ENCODE assay signal across 22 mouse cellular contexts in genomic region chr6:37662747-37663146, GRCm38 (mm10).
DNase-seq lines count a peak whose midpoint lies in the region; ATAC-seq lines count a peak whose summit lies in the region.
"Had no signal": no experiment of that assay in that cellular context is flagged by ENCODE, and none has a peak within 500 bp of the region (broad histone marks: within the 10 kb centered on the region; RNA-seq: fewer than 3 reads in every experiment).

No protein-coding gene starts in this region.

- no peak overlapping the region for H3K27ac ChIP-seq in neural tube, embryonic 15.5 days (replicated peaks)
- no peak overlapping the region for H3K27ac ChIP-seq in hindbrain, embryonic 16.5 days (ENCODE audit: low read depth, low read length)
- H3K27ac ChIP-seq: forebrain, embryonic 10.5 days; heart, embryonic 13.5 days; kidney, embryonic 15.5 days; limb, embryonic 10.5 days; neural tube, embryonic 13.5 days had no signal

- no peak for DNase-seq in cerebellum, postnatal 25 days
- DNase-seq in heart, adult 8-10 months (ENCODE audit: low spot score): peak; percentile 2
- no peak for DNase-seq in heart, postnatal 25 days (ENCODE audit: low spot score)
- peak; percentile 20 for DNase-seq in neural tube, embryonic 10.5 days (ENCODE audit: extremely low spot score, low spot score)
- DNase-seq in T-cell, adult 2 months (ENCODE audit: low spot score): no peak
- DNase-seq: adrenal gland, adult 2 months; gastrocnemius, postnatal 36 days; lung, adult 2 months; lung, postnatal 36 days; thymus, postnatal 4 days had no signal

- H3K4me1 ChIP-seq in neural tube, embryonic 15.5 days: no peaks in the 10 kb centered on the region
- no peaks in the 10 kb centered on the region for H3K4me1 ChIP-seq in hindbrain, embryonic 16.5 days (ENCODE audit: control insufficient read depth, insufficient read depth, low read depth, low read length)
- H3K4me1 ChIP-seq: forebrain, embryonic 10.5 days had no signal

- H3K4me3 ChIP-seq in neural tube, embryonic 15.5 days (replicated peaks): no peak overlapping the region
- no peak overlapping the region for H3K4me3 ChIP-seq in hindbrain, embryonic 16.5 days (ENCODE audit: low read length)
- H3K4me3 ChIP-seq: forebrain, embryonic 10.5 days; heart, embryonic 13.5 days; kidney, embryonic 15.5 days; limb, embryonic 10.5 days; neural tube, embryonic 13.5 days had no signal

- H3K36me3 ChIP-seq in neural tube, embryonic 15.5 days: no peaks in the 10 kb centered on the region
- H3K36me3 ChIP-seq in hindbrain, embryonic 16.5 days (ENCODE audit: control insufficient read depth, insufficient read depth, low read length): no peaks in the 10 kb centered on the region
- H3K36me3 ChIP-seq: forebrain, embryonic 10.5 days; G1E; heart, embryonic 13.5 days; kidney, embryonic 15.5 days; limb, embryonic 10.5 days; neural tube, embryonic 13.5 days had no signal

- H3K9me3 ChIP-seq in neural tube, embryonic 15.5 days (replicated peaks): no peaks in the 10 kb centered on the region
- H3K9me3 ChIP-seq in hindbrain, embryonic 16.5 days (ENCODE audit: control insufficient read depth, low read length): no peaks in the 10 kb centered on the region
- H3K9me3 ChIP-seq: forebrain, embryonic 10.5 days; G1E; heart, embryonic 13.5 days; kidney, embryonic 15.5 days; limb, embryonic 10.5 days; neural tube, embryonic 13.5 days had no signal

- intact Hi-C loops in heart, postnatal 25 days (cut with DNase I): no loop called here

- no peak overlapping the region for H3K9ac ChIP-seq in neural tube, embryonic 15.5 days (replicated peaks)
- no peak overlapping the region for H3K9ac ChIP-seq in hindbrain, embryonic 16.5 days (ENCODE audit: low read depth, low read length)
- H3K9ac ChIP-seq: heart, embryonic 13.5 days; kidney, embryonic 15.5 days; neural tube, embryonic 13.5 days had no signal

- WGBS in neural tube, embryonic 15.5 days: 47% methylated on average over 2 of the region's 2 CpGs
- WGBS in hindbrain, embryonic 16.5 days: 58% methylated on average over 2 of the region's 2 CpGs

- H3K4me2 ChIP-seq in neural tube, embryonic 15.5 days: no peak overlapping the region
- H3K4me2 ChIP-seq in hindbrain, embryonic 16.5 days (ENCODE audit: low read length): no peak overlapping the region
- H3K4me2 ChIP-seq: heart, embryonic 13.5 days; kidney, embryonic 15.5 days; liver, embryonic 11.5 days; midbrain, embryonic 11.5 days; neural tube, embryonic 13.5 days had no signal

- peak; percentile 56 for ATAC-seq in cerebellum, adult (ENCODE audit: insufficient number of reproducible peaks, low FRiP score, low TSS enrichment)
- no peak for ATAC-seq in neural tube, embryonic 15.5 days (ENCODE audit: low FRiP score)
- ATAC-seq in hindbrain, embryonic 16.5 days: no peak
- ATAC-seq: CD4-positive, CD25-positive, alpha-beta regulatory T cell, adult 4 months had no signal

- H3K27me3 ChIP-seq in neural tube, embryonic 15.5 days (replicated peaks): no peaks in the 10 kb centered on the region
- H3K27me3 ChIP-seq in hindbrain, embryonic 16.5 days (replicated peaks; ENCODE audit: control insufficient read depth, insufficient read depth, low read length): no peaks in the 10 kb centered on the region
- H3K27me3 ChIP-seq: heart, embryonic 13.5 days; kidney, embryonic 15.5 days; neural tube, embryonic 13.5 days had no signal

Comparison
In these comparisons a context has a peak if more than half of its experiments do, and no peak if none do; other contexts are left out.
1. DNase-seq: peak in heart, adult 8-10 months (single experiment) and neural tube, embryonic 10.5 days (single experiment); none in cerebellum, postnatal 25 days (0 of 2), heart, postnatal 25 days (single experiment) and T-cell, adult 2 months (single experiment).